Mouse (Mus musculus) cerebellum, postnatal 4 days (tissue): ENCODE measurements around the gene Mbtd1.

ENCODE experiments used
- DNase-seq, 2 experiments: peaks; one replicate each; pipeline ENCODE4 v3.0.0; 2022; ENCODE audit warnings: low spot score in 2 of 2, mixed read lengths in 1 of 2

Mbtd1 gene

DNA sequence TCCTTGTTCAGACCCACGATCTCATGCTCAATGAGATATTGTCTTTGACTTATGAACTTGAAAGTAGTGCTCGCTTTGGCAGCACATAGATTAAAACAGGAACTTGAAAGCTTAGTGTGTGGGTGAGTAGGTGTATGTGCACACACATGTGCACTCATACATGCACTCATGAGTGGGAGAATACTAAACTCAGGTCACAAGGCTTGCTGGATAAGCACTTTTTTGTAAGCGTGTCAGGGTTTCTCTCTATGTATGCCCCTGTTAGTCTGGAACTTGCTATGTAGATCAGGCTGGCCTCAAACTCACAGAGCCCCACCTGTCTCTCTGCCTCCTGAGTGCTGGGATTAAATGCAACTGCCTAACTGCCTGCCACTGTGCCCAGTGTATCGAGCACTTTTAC lies 101.4 kb downstream of the Mbtd1 start:
- no peak for DNase-seq

DNA sequence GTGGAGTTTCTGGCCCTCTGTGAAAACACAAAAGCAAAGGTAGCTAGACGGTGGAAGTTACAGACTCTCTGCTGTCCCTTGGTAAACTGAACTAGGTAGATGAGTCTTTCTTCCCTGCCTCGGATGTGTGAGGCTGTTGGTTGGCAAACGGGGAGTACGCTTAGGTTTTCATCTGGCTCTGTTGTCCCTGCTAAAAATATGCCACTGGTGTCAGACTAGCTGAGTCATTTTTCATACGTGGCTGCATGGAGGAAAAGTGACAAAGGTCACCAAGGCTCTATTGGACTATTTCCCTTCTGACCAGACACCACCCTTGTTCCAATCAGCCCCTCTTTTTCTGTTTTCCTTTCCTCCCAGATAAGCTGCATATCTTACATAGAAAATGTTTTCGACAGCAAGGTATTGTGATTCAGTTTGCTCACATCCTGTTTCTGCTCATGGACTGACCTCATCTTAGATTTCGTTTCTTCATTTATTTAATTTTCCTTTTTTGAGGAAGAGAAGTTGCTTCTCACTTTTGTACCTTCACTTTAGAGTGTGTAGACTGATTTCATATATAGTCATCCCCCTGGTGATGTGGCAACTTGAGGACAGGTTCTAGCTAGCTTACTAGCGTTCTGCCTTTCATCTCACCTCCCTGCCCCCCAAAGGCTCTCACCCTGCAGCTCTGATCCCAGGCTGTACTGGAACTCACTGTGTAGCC lies 102.1 kb downstream of the Mbtd1 start:
- DNase-seq = no peak

DNA sequence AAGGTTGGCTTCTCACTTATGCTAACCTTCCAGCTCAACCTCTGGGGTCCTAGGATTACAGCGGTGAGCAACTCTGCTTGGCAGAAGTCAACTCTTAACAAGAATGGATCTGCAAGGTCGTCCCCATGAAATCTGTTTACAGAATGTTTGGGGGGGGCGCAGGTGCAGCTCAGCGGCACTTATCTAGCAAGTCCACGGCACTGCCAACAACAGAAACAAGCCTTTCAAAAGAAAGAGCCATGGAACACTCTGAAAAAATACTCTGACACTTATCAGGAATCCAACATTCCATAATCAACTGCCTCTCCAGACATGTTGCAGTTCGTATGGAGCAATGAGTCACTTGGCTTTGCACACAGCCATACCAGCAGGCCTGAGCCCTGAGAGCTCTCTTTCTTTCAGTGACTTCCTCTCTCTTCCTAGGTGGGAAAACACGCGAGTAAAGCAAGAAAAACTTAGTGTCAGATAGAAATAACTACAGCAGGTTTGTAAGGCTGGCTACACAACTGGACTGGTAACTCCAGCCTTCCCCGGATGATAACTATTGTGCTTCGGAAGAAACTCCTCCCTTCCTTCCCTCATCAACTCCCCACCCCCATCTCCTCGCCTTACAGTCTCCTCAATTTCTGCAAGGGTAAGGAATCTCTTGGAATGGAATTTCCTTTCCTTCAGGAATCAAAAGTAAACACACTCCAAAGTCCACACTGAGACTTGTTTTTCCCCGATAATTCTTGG lies 102.8 kb downstream of the Mbtd1 start:
- no peak for DNase-seq

DNA sequence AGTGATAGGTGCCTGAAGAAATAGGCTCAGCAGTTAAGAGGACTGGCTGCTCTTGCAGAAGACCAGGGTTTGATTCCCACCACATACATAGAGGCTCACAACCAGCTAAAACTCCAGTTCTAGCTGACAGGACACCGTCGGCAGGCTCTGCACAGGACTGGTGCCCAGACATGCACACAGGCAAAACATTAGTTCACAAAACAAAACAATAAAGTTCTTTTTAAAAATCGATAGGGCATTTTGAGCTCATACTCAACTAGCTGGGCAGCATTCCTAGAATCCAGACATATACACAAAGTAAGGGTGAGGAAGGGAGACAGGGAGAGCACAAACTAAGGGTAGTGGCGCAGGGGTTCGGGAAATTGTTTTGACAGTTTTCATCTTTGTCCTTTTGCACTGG lies 108.9 kb downstream of the Mbtd1 start:
- DNase-seq = no peak

DNA sequence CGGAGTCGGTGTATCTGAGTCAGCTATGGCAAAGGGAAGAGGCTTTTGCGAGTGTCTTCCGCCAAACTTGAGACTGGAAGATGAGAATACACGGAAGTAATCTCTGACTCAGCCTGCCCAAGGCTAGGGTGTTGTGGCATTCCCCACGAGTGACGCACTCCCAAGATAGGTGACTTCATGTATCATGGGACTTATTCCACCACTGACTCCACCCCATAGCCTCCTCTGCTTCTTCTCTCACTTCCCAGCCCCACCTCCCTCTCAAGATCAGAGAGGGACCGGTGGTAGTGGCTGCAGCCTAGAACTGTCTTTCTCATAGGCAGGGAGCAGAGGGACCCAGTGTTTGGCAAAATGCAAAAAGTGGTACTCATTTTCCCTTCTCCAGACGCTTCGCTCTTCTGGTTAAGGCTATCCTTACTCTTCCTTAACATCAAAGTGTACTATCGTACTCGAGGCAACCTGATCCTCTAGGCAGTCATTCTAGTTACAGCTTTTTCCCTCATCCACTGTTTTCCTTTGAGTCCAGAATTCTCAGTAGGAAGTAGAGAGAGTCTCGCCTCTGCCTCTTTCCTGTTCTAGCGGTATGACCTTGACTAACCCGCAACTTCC lies 109.6 kb downstream of the Mbtd1 start:
- DNase-seq = peak in 1 of 2 experiments; percentile 37

DNA sequence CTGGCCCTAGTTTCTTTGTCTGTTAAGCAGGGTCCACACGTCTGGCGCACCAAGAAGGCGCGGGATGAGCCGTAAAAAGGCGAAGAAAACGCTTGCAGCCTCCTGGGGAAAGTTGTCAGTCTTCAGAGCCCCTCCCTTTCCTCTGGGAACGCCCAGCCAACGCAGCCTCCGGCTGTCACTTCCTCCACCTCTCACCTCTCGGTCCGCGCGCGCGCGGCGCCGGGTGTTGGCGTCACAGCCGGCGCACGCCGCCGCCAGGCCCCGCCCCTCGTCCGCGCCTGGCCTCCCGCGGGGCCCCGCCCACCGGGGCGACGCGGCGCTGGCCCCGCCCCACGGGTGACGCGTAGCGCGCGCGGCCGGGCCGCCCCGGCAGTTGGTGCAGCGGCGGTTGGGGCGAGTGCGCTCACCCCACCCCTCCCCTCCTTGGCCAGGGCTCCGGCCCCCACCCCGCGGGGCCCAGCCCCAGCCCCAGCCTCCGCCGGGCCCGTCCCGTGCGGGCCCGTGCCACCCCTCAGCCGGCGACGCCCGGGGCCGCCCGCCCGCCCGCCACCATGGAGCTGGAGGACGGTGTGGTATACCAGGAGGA lies 110.2 kb downstream of the Mbtd1 start, which contains the start of gene Spag9:
Spag9 (plus strand) TSS at position 372 of the 586 bp plus-strand sequence.
- peak; percentile 87 to 95 for DNase-seq
